Mouse (Mus musculus) v-Abl transformed pro-B cells (cell line): ENCODE measurements at regions not wholly inside any gene's neighbourhood (a gene's known extent, or its start where the extent isn't known, plus 50 kb on each side); places are given as distances from the start of the nearest gene placed in this dataset.
"Not testable (repeated sequence)": the region's sequence is repeated elsewhere in the genome, so short reads cannot be mapped to it uniquely, and the experiment has no call there.

ENCODE experiments used
- in situ Hi-C, 2 experiments: fragments of 400-800 bp; cut with MboI; formaldehyde crosslinking; loops; one replicate each; pipeline ENCODE4 v1.15.1; 2025; ENCODE audit not compliant: unreplicated experiment in 2 of 2

DNA sequence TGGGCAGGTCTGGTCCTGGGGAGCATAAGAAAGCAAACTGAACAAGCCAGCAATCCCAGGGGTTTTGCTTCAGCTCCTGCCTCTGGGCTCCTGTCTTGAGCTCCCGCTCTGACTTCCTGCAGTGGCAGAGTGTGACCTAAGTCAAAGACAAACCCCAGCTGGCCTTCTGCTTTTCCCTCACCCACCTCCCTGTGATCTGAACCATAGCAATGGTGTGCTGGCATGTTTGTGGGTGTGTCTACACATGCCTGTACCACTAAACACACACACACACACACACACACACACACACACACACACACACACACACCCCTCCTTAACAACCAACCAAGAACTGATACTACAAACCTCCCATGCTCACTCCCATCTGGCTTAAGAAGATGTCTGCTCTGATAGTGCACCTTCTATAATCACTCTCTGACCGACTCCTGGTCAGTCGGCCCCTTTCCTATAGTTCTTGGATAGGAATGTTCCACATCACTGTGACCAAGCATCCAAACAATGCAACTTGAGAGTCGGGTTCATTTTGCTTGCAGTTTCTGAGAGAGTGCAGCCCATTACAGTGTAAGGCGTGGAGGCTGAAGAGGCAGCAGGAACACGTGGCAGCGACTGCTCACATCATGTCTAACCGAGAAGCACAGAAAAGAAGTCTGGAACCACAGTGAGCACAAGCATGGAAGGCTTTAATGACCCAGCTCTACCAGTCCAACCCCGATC lies 134.4 kb downstream of the Tcp10c start:
- in situ Hi-C loops = no loop called here

DNA sequence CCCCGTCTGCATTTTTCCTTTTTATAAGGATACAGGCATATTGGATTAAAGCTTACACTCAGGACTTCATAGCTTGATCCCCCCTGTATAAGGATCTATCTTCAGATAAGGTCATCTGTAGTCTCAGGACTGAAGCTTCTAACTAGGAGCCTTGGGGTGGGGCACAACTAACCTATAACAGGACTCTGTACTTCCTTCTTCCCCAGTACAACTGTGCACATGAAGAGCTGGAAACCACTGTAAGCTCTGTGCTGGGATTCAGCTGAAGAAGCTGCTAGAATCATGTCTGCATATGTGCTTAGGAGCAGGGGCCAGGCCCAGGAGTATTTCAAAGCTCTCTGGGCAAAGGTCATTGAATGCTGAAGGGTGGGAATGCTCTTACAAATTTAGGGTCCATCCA lies 137.9 kb downstream of the Tcp10c start:
- in situ Hi-C loops = not testable (repeated sequence)

DNA sequence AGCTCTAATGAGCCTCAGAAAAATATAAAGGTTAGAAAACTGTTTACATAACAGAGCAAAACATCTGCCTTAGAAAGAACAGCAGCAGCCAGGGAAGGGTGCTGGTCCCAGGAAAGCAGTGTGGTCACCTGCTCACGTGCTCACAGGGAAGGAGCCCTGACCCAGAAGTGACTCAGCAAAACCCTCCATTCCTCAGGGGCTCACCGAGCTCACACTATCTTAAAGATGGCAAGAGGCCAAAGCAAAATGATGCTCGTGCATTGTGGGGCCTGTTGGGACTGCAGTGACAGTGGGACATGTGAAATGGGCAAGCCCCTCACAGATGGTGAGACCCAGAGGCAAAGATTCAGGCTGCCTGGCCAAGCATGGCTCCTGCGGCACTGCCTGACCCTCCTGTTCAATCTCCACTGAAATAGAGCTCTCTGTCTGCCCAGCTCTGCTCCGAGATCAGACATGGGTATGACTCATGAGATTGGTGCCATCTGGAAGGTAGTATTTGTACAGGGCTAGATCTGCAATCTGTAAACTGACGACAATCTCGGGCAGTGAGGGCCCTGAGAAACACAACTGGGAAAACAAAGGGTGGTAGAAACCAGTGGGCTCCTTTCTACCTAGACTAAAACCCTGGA lies 138.4 kb downstream of the Tcp10c start:
- in situ Hi-C loops = not testable (repeated sequence)

DNA sequence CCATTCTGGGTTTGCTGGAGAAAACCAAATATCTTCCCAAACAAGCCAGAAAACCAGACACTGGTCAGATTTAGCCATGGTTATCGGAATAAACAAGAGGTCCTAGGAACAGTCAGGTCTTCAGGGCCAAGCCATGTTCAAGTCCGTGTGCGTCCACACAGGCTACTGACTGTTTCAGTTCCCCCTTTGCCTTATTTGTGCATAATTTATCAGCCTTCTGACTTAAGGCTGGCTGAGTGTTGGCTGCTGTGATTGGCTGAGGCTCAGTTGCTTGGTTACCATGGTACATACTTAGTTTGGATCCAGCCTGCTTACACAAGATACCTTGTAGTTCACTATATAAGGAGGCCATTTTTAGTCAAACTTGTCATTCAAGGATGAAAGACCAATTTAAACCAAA lies 139.5 kb downstream of the Tcp10c start:
- in situ Hi-C loops = not testable (repeated sequence)

DNA sequence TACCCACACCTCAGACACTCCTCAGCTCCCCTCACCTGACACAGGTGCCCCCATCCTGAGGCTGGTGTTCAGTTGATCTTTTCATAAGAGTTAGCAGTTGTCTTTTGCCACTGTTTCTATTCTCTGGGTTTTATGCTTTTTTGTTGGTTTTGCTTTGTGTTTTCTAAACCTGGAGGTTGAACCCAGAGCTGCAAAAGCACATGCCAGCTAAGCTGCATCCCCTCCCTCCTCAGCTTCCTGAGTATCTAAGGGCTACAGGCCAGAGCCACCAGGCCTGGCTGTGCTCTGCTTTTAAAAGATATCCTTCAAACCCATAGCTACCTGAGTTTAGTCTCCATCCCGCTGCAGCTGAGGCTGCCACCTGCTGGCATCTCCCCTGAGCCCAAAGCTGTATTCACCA lies 140.1 kb downstream of the Tcp10c start:
- in situ Hi-C loops = not testable (repeated sequence)

DNA sequence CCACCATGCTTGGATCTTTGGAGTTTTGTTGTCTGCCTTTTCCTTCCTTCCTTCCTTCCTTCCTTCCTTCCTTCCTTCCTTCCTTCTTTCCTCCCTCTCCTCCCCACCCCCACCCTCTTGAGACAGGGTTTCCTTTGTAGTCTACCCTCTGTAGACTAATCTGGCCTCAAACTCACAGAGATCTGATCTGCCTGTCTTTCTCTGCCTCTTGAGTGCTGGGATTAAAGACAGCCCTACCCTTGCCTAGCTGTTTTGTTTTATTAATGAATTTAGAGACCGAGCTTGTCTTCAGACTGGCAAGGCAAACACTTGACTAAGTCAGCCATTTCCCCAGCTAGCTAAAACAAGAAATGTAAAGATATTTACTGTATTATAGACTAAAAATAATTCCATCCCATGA lies 150.0 kb downstream of the Tcp10c start:
- in situ Hi-C loops = not testable (repeated sequence)

DNA sequence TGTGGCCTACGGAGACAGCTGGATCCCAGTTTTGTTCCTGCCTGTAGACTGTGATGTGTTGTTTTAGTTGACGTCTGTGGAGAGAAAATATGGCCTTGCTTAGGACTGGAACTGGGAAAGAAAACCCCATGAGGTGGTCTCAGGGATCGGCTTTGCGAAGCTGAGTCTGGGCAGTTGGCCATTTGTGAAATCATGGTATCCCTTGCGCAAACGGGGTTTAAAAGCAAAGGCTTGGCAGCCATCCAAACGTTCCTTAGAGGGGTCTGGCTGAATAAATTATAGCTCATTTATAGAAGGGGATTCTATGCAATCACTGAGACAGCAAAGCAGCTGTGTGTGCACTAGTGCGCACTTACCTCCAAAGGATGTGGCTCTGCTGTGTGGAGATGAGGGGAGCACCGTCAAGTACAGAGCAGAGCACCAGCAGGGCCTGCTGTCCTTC lies 150.5 kb downstream of the Tcp10c start:
- in situ Hi-C loops = not testable (repeated sequence)

DNA sequence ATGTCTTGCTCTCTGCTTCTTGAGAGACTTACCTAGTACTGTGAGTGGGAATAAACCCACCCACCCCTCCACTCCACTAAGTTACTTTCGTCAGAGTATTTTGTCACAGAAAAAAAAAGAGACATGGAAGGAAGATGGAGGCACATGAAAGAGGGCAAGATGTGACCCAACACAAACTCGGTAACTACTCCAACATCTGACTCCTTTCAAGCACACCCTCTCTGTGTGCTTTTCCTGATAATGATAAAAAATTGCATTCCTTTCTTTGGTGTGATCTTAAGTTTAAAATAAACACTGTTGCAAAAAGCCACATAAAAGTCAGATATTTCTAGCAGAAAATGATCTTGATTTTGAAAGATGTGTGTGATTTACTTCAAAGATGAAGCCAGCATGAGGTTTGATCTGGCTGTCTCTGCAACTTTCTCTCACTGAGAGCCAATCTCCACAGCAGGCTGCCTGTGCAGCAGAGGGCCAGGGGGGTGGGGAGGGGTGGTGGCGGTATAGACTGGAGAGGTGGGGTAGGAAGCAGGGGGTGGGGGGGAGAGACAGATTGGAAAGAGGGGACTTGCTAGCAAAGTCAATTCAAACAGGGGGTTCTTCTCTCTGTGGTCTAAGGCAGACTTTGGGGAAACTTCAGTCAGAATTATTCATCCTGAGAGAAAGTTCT lies 153.2 kb downstream of the Tcp10c start:
- in situ Hi-C loops = not testable (repeated sequence)

DNA sequence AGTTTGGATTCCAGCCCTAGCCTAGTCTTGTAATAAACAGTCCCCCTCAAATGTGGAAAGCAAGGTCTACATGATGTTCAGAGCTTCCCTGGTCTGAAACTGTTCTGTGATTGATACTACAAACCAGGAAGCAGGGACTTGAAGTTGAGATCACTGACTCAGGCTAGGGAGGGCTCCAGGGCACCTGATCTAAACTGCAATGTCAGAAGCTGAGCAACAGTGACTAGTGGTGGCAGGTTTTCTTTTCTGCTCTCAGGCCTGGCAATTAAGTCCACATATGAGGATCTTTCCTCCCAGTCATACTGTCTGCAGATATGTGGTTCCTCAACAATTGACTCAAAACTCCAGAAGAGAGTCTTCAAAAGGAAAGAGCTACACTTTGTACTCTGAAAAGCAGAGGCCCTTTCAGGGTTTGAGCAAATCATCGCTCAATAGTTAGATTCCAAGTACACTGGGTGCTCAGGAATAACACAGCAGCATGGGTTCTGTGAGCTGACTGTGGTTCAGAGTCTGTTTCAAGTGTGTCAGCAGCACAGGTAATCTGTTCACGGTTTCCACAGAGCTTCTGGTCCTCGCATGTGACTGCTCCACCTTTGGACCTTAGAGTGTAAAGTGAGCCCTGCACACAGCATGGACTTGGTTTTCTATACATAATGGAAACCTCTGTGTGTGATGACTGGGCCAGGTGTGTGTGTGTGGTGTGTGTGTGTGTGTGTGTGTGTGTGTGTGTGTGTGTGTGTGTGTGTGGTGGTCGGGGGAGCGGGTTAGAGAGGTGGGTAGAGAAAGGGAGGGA lies 165.2 kb downstream of the Tcp10c start:
- in situ Hi-C loops = loop anchor here in 1 of 2 experiments (10.0 kb wide), 1 partner anchor 315 kb away; no protein-coding TSS in a partner anchor

DNA sequence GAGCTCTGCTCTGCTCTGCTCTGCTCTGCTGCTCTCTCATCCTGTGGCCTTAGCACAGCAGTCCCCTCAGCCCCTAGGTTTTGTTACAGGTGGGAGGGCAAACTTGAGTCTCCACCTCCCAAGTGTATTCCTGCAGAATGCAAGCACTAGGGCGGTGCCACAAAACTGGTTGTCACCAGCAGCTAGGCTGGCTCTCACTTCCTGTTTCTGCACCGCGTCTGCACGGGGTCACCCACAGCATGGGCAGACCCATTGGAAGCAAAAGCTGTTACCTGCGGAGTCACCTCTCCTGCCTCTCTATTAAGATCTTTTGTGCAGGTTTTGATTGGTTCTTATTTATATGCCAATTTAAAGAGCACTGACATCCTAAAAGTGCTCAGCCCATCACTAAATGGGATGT lies 178.2 kb downstream of the Tcp10c start:
- in situ Hi-C loops = not testable (repeated sequence)

DNA sequence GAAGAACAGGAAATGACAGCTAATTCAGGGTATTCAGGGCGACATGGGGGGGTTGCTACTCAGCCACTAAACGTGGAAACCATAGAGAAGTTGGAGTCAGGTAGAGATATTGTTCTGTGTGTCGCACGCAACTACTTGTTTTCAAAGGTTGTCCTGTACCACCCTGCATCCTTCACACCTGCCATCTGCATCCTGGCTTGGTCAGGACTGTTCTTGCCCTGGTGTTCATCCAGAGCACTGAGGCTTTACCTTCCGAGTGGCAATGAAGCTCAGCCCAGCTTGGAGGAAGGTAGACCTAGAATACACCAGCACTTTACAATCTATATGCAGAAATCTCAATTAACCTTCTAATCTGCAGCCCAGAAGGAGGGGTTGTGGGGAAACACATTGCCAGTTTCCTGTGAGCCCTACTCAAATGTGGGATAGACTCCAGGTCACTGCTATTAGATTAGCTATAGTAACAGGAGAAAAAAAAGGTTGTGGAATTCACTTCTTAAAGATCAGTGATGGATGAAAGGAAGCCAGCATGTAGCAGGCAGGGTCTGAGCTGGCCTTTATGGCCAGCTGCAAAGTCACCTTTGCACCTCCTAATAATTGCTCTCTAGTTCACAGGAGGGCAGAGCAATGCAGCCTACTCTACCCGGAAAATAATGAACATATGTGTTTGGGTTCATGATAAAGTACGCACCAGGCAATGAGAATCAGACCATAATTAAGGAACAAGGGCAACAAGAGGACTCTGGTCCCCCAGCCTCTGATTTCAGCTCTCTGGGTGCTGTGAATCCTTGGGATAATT lies 186.3 kb downstream of the Tcp10c start:
- in situ Hi-C loops = no loop called here

DNA sequence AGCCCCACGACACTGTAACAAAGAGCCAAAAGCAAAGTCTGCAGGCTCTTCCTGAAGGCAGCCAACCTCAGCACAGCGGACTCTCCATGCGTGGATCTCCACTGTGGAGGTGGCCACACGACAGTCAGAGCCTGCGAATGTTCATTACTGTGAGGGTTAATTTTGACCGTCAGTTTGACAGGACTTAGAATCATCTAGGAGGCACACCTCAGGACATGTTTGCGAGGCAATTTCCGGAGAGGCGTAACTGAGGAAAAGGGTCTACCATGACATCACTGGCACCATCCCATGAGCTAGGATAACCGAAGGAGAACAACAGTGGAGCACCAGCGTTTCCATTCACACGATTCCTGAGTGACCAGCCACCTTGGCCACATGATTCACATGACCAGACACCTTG lies 186.9 kb downstream of the Tcp10c start:
- in situ Hi-C loops = no loop called here

DNA sequence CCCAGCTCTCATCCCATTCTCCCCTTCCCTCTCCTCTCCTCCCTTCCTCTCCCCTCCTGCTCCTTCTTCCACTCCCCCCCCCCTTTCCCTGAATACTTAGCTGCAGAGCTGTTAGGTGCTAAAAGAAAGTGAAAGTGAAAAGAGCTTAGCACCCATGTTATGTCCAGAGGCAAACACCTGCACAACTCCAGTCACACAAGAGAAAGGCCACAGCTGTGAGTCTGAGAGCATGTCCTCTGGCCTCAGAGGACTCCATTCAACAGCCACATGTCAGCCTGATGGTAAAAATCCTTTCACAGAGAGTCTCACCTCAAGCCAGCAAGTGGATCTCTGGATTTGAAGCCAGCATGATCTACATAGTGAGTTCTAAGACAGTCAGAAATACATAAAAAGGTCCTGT lies 187.9 kb downstream of the Tcp10c start:
- in situ Hi-C loops = no loop called here

DNA sequence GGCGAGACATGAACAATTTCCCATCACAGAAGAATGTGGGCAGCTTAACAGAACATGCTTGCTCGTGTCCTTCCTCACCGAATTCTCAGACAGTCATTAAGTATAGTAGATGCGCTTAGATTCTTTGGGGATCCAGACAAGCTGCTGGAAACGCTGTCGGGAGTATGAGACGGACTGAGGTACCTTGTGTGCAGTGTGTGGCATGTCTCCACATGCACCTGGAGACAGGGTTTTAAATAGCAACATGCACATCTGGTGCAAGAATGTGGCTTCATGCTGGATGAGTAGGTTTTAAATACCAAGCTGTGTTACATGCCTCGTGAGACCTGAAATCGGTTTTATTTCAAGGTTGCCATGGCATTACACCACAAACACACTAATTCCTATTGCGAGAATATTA lies 188.5 kb downstream of the Tcp10c start:
- in situ Hi-C loops = no loop called here

DNA sequence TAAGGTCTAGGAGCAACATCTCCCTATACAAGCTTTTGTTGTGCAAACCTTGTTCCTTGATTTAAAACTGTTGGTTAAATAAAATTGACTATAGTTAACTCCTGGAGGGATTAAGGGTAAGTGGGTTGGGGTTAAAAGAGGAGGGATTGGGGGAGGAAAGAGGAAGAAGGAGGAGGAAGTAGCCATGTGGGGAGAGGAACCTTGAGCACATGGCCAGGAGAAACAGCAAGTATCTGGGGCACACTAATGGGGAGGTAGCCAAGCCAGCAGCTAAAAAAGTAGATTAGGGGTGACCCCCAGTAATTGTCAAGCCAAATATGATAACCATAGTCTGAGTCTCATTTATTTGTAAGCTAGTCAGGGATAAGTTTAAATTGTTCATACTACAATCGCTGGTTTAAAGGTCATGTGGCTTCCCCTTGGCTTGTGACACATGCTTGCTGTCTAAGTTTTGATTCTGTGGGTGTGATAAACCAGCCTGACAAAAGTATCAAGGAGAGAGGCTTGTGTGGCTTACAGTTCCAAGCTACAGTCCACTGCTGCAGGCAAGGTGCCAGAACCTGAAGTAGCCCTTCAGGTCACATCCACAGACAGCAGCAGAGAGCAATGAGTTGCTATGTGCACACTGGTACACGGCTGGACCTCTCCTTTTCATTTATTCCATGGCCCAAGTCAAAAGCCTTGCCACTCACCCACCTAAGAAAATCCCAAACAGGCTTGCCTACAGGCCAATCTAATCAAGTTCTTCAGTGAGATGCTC lies 189.8 kb downstream of the Tcp10c start:
- in situ Hi-C loops = no loop called here

DNA sequence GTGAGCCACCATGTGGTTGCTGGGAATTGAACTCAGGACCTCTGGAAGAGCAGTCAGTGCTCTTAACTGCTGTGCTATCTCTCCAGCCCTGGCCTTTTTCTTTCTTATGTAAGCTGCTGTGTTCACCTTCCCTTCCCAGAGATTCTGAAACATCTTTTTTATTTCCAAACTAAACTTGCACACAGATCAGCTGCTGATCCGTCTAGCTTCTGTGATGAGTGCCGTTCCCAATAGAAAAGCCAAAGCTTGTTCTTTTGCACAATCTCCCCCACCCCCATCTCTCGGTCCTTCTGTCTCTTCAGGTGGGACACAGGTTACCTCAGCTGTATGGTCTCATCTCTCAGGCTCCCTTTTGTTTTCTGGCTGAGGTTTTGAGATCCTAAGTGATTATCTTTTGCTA lies 191.9 kb downstream of the Tcp10c start:
- in situ Hi-C loops = no loop called here

DNA sequence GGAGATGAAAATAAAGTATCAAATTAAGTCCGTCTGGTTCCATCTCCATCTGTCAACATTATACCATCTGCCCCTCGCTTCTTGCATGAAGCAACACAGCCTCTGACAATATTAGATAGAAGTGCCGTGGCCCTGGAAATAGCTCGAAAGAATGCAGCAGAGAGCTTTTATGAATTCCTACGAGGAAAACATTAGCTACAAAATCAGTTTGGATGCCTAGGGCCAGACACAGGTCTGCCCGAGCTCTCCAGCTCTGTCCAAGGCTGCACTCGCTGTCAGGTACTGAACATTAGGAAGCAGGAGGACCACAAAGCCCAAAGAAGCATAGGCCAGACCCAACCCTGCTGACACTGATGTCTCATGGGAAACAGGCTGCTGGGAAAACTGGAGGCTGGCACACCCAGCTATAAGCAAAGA lies 192.3 kb downstream of the Tcp10c start:
- in situ Hi-C loops = no loop called here

DNA sequence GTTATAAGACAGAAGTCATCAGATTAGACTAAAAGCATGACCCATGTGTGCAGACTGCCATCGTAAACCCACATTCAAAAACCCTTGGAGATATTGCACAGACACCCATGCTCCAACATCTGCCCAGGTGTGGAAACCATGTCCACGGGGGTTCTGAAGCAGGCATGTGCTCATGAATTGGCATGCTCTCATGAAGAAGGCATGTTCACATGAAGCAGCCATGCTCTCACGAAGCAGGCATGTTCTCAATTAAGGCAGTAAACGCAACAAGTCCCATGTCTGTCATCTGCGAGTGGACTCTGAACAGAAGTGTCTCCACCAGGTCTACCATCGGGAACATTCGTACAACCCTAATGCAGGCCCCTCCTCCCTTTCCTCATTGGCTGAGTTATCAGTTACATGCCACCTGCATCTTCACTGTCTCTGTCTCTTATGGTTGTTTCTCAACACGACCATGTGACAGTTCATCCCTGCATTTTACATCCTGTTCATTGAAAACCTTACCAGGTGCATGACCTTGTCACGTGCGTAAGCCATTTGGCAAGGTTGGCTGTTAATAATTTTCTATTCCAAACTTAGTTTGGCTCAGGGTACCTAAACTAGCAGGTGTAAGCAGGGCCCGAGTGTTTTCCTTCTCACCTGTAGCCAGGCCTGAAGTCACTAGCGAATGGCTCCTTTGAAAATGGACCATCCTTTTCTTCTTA lies 193.4 kb downstream of the Tcp10c start:
- in situ Hi-C loops = no loop called here
